Mouse (Mus musculus): ENCODE measurements at regions not wholly inside any gene's neighbourhood (a gene's known extent, or its start where the extent isn't known, plus 50 kb on each side); places are given as distances from the start of the nearest gene placed in this dataset.
"Not testable (repeated sequence)": the region's sequence is repeated elsewhere in the genome, so short reads cannot be mapped to it uniquely, and the experiment has no call there.

DNA sequence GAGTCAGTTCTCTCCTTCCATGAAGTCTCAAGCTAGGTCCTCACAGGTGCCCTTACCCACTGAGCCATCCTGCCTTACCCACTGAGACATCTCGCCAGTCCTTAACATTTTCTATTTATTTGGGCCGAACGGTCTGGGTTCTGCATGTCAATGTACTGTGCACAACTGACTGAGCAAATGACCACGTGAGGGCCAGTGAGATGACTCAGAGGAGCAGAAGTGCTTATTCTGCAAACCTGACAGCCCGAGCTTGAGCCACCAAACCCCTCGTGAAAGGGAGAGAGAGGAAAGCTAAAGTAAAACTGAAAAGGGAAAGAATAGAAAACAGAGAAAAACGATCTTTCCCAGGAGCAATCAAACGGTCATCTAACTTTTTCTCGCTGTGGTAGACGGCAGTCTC is 52.2 kb upstream of the Nmd3 start:
- Histone ChIP-seq H3K79me2 (ENCODE audit: control insufficient read depth, insufficient read depth) (no peaks in the 10 kb centered on the region), H3K4me3 (no peak overlapping the region), H3K4me2 (ENCODE audit: low read depth) (no peak overlapping the region), H3K36me3 (ENCODE audit: control insufficient read depth, insufficient read depth) (no peaks in the 10 kb centered on the region), H3K27me3 (ENCODE audit: control insufficient read depth, insufficient read depth, insufficient read length) (no peaks in the 10 kb centered on the region), H3ac (ENCODE audit: control insufficient read depth, insufficient read length) (no peak overlapping the region)
- TF ChIP-seq MYOD1 (IDR thresholded peaks at IDR 0.05; ENCODE audit: control insufficient read depth in 1 of 3, insufficient read length in 2 of 3, low read depth in 2 of 3) (no peak), MYOG (IDR thresholded peaks at IDR 0.05; ENCODE audit: control insufficient read depth in 1 of 3, insufficient read depth in 1 of 3, insufficient read length in 2 of 3, low read depth in 2 of 3) (no peak), USF1 (IDR thresholded peaks at IDR 0.05; ENCODE audit: low read depth) (peak; percentile 51)

DNA sequence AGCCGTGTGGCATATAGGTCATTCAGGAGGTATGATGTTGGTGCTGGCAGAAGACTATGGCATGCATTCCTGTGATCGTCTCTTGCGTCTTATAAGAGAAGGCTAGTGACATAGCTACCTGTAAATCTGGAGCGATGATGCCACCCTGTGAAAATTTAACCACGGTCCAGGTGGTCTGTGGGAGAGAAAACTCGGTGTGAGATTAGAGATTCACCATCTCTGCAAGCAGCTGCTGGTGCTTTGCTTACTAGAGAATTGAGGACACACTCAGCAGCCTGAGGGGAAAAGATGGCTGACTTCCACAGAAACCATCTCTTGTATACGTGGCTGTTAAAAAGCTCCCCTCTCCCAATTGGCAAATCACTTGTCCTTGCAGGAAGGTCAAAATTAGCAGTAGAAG is 54.0 kb upstream of the Nmd3 start:
- Histone ChIP-seq H3K36me3 (ENCODE audit: control insufficient read depth, insufficient read depth) (no peaks in the 10 kb centered on the region), H3K4me2 (ENCODE audit: low read depth) (no peak overlapping the region), H3K4me3 (no peak overlapping the region), H3K79me2 (ENCODE audit: control insufficient read depth, insufficient read depth) (no peaks in the 10 kb centered on the region), H3ac (ENCODE audit: control insufficient read depth, insufficient read length) (no peak overlapping the region), H3K27me3 (ENCODE audit: control insufficient read depth, insufficient read depth, insufficient read length) (no peaks in the 10 kb centered on the region)
- no peak for TF ChIP-seq SRF (IDR thresholded peaks at IDR 0.05; ENCODE audit: control insufficient read depth, insufficient read length, low read depth)
- no peak for TF ChIP-seq MYOG (IDR thresholded peaks at IDR 0.05; ENCODE audit: control insufficient read depth in 1 of 3, insufficient read depth in 1 of 3, insufficient read length in 2 of 3, low read depth in 2 of 3)
- TF ChIP-seq CEBPB (IDR thresholded peaks at IDR 0.05; ENCODE audit: insufficient read depth, poor library complexity, severe bottlenecking), result no peak
- TF ChIP-seq MAX (IDR thresholded peaks at IDR 0.05; ENCODE audit: low read depth), result no peak
- TF ChIP-seq POLR2A (IDR thresholded peaks at IDR 0.05; ENCODE audit: insufficient read length, low read depth), result no peak
- no peak for TF ChIP-seq TCF3 (IDR thresholded peaks at IDR 0.05; ENCODE audit: insufficient read length, low read depth)
- TF ChIP-seq MYOD1 (IDR thresholded peaks at IDR 0.05; ENCODE audit: control insufficient read depth in 1 of 3, insufficient read length in 2 of 3, low read depth in 2 of 3), result no peak
- TF ChIP-seq USF1 (IDR thresholded peaks at IDR 0.05; ENCODE audit: low read depth), result no peak

DNA sequence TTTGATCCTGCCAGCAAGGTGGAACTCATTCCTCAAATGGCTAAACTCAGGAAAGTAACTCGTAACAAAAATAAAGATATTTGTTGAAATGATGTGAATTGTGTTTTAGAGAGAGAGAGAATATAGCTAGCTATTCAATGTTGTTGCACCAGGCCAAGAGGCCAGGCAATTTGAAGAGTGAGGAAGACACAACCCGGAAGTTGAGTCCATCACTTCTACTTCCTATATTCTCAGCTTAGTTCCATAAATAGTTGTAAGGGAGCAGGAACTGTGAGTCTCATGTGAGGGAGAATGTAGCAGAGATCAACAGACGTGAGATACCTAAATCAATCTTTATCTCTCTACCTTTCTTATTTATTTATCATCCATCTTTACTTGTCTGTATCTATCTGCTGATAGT is 54.4 kb upstream of the Nmd3 start:
- no peaks in the 10 kb centered on the region for H3K27me3 ChIP-seq (ENCODE audit: control insufficient read depth, insufficient read depth, insufficient read length)
- no peak overlapping the region for H3ac ChIP-seq (ENCODE audit: control insufficient read depth, insufficient read length)
- H3K4me3 ChIP-seq, result no peak overlapping the region

DNA sequence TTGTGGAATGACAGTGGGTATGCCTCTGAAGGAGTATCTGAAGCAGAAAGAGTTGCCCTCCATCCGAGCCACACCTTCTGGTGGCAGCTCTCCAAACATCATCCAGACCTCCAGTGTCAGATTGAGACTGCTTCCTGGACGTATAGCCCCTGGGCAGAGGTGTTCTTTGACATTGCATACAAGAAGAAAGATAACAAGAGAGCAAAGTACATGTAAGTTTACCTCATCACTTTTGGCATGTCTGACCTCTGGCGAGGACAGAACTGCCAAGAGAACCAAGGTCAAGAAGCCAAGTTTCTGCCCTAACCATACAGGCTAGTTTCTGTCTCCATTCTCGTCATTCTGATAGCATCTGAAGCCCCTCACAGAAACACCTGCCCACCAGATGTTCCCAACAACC is 57.5 kb upstream of the Nmd3 start:
- no peak overlapping the region for H3ac ChIP-seq (ENCODE audit: control insufficient read depth, insufficient read length)
- H3K79me2 ChIP-seq (ENCODE audit: control insufficient read depth, insufficient read depth), result no peaks in the 10 kb centered on the region
- H3K36me3 ChIP-seq (ENCODE audit: control insufficient read depth, insufficient read depth), result no peaks in the 10 kb centered on the region
- no peaks in the 10 kb centered on the region for H3K27me3 ChIP-seq (ENCODE audit: control insufficient read depth, insufficient read depth, insufficient read length)
- H3K4me2 ChIP-seq (ENCODE audit: low read depth), result no peak overlapping the region
- TF ChIP-seq CEBPB (IDR thresholded peaks at IDR 0.05; ENCODE audit: insufficient read depth, poor library complexity, severe bottlenecking), result no peak
- no peak overlapping the region for H3K4me3 ChIP-seq

More for the DNA sequence above, 54.4 kb upstream of the Nmd3 start:
- Histone ChIP-seq H3K79me2 (ENCODE audit: control insufficient read depth, insufficient read depth) (no peaks in the 10 kb centered on the region), H3K36me3 (ENCODE audit: control insufficient read depth, insufficient read depth) (no peaks in the 10 kb centered on the region), H3K4me2 (ENCODE audit: low read depth) (no peak overlapping the region)
- TF ChIP-seq POLR2A (IDR thresholded peaks at IDR 0.05; ENCODE audit: insufficient read length, low read depth) (no peak), TCF3 (IDR thresholded peaks at IDR 0.05; ENCODE audit: insufficient read length, low read depth) (no peak)

DNA sequence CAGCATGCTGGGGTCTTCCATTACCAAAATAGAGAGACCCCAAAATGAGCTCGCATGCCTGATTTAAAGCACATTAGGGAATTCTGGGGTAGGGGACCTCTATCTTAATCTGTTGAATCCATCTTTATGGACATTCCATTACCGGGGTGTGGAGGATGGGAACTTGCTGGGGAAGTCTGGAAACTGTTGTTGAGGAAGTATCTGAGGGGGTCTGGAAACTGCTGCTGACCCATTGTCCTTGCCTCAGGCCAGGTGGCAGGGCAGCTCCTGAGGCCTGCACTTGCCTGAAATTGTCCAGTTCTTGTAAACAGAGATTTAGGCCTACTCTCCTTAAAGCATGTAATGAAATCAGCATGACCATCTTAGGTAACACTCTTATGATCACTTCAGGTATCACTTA is 59.4 kb upstream of the B3galnt1 start:
- Histone ChIP-seq H3K36me3 (ENCODE audit: control insufficient read depth, insufficient read depth) (no peaks in the 10 kb centered on the region), H3K4me3 (no peak overlapping the region), H3ac (ENCODE audit: control insufficient read depth, insufficient read length) (no peak overlapping the region), H3K4me2 (ENCODE audit: low read depth) (no peak overlapping the region), H3K27me3 (ENCODE audit: control insufficient read depth, insufficient read depth, insufficient read length) (no peaks in the 10 kb centered on the region), H3K79me2 (ENCODE audit: control insufficient read depth, insufficient read depth) (no peaks in the 10 kb centered on the region)
- TF ChIP-seq TCF3 (IDR thresholded peaks at IDR 0.05; ENCODE audit: insufficient read length, low read depth) (no peak), MAX (IDR thresholded peaks at IDR 0.05; ENCODE audit: low read depth) (no peak), E2F4 (IDR thresholded peaks at IDR 0.05; ENCODE audit: insufficient read depth) (no peak), REST (IDR thresholded peaks at IDR 0.05; ENCODE audit: insufficient read depth, insufficient read length) (no peak), USF1 (IDR thresholded peaks at IDR 0.05; ENCODE audit: low read depth) (no peak), MYOG (IDR thresholded peaks at IDR 0.05; ENCODE audit: control insufficient read depth in 1 of 3, insufficient read depth in 1 of 3, insufficient read length in 2 of 3, low read depth in 2 of 3) (no peak)

DNA sequence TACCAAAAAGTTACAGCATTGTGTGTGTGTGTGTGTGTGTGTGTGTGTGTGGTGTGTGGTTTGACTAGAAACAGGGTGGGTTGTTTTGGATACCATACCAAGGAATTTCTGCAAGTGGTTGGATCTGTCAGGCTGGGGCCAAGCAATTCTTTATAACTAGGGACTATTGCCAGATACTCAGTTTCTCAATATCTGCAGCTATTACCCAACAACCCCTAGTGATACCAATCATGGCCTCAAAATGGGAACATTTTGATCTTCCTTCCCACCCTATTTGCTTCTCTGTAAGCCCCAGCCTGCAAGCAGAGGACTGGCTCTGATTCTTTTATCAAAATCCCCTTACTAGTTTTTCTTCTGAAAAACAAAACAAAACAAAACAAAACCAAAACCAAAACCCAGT is 58.8 kb upstream of the B3galnt1 start:
- TF ChIP-seq USF1 (IDR thresholded peaks at IDR 0.05; ENCODE audit: low read depth) (no peak), E2F4 (IDR thresholded peaks at IDR 0.05; ENCODE audit: insufficient read depth) (no peak), POLR2AphosphoS2 (IDR thresholded peaks at IDR 0.05; ENCODE audit: insufficient read length, low read depth) (no peak)
- no peak overlapping the region for H3K4me2 ChIP-seq (ENCODE audit: low read depth)
- H3K27me3 ChIP-seq (ENCODE audit: control insufficient read depth, insufficient read depth, insufficient read length), result no peaks in the 10 kb centered on the region
- H3K4me3 ChIP-seq, result no peak overlapping the region
- no peaks in the 10 kb centered on the region for H3K36me3 ChIP-seq (ENCODE audit: control insufficient read depth, insufficient read depth)
- H3K79me2 ChIP-seq (ENCODE audit: control insufficient read depth, insufficient read depth), result no peaks in the 10 kb centered on the region
- H3ac ChIP-seq (ENCODE audit: control insufficient read depth, insufficient read length), result no peak overlapping the region

DNA sequence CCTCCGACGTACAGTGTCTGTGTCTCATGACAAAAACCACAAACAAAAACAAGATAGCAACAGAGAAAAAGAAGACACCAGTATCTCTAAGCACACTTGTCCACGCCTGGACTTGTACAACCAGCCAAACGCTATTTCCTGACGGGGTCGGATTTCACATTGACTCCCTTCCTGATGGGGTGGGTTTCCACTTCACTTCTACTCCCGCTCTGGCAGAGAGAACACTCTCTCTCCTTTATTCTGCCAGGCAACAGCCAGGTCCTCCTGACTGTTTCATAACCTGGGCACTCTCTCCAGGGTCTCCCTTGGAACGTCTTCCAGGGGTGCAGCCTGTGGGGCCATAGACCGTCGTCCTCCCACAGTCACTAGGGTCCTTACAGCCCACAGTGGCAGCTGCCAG is 56.9 kb upstream of the B3galnt1 start:
- H3ac ChIP-seq (ENCODE audit: control insufficient read depth, insufficient read length); H3K27me3 ChIP-seq (ENCODE audit: control insufficient read depth, insufficient read depth, insufficient read length); H3K4me3 ChIP-seq; H3K36me3 ChIP-seq (ENCODE audit: control insufficient read depth, insufficient read depth); H3K4me2 ChIP-seq (ENCODE audit: low read depth); H3K79me2 ChIP-seq (ENCODE audit: control insufficient read depth, insufficient read depth): not testable (repeated sequence)

Measured in myocyte (in vitro differentiated cells).